Mouse (Mus musculus): ENCODE measurements around the gene Auts2.

The Auts2 gene

GRCm38 (mm10) chr5:132450071-132450470 lies 93.1 kb downstream of the Auts2 start:
- DNase-seq (ENCODE audit: low spot score) = no peak

GRCm38 (mm10) chr5:132448401-132449066 lies 94.6 kb downstream of the Auts2 start:
- no peak for DNase-seq (ENCODE audit: low spot score)

- DNase-seq (ENCODE audit: low spot score) = no peak
Observed at GRCm38 (mm10) chr5:132445213-132445954, 97.8 kb downstream of the Auts2 start.

DNA sequence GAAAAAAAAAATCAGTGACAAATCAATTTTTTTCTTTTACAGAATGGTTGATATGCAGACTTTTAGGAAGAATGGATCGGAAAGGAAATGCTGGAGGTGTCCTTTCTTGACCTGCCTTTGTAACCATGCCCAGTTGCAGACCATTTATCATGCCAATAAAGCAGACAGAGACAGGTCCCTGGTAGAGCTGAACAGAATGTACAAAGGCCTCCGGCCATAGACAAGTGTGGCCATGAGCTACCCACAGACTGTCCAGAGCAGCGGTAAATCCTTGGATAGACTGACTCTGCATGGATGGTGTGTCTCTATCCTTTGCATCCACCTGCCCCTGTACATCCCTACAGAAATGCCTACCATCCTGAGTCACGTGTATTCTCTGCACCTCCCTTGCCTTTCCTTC lies 100.2 kb downstream of the Auts2 start:
- DNase-seq (ENCODE audit: low spot score) = no peak

DNA sequence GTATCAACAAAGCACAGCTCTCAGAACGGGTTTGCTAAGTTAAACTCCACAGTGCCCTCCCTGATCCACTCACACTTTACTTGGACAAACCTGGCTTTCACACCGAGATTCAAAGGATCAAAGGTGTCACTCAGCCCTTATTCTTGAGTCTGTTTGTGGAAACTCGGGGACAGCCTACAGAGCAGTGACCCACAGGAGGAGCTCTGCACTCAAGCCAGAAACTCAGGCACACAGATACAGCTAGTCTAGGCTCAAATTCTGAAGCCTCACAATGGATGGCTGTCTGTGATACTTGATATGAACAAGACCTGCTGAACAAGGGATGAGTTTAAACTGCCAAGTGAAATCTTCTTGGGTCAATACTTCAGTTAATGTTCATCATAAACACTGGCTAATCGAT lies 104.7 kb downstream of the Auts2 start:
- DNase-seq (ENCODE audit: low spot score) = no peak

- DNase-seq (ENCODE audit: low spot score) = no peak
Observed at GRCm38 (mm10) chr5:132437994-132438393, 105.2 kb downstream of the Auts2 start.

GRCm38 (mm10) chr5:132437478-132437877 lies 105.7 kb downstream of the Auts2 start:
- DNase-seq (ENCODE audit: low spot score) = no peak

DNA sequence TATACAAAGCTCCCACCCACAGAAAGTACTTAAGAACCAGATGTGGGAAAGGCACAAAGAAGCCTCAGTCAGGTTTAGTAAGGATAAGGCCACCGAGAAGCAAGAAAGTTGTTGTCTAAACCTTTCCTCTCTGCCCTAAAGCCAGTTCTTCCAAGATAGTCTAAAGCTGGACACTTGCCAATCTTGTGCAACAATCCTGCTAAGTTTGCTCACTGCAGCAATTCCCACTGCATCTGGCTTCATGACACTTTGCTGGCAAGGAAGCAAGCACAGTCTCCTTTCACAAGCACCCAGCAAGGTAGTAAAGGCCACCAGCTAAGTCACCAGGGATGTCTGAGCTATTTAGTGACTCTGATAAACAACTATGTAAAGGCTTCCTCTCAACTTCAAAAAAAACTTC lies 106.2 kb downstream of the Auts2 start:
- DNase-seq (ENCODE audit: low spot score) = peak; percentile 49

- no peak for DNase-seq (ENCODE audit: low spot score)
Observed at GRCm38 (mm10) chr5:132436473-132436872, 106.7 kb downstream of the Auts2 start.

- DNase-seq (ENCODE audit: low spot score) = no peak
Observed at GRCm38 (mm10) chr5:132435401-132435800, 107.7 kb downstream of the Auts2 start.

DNA sequence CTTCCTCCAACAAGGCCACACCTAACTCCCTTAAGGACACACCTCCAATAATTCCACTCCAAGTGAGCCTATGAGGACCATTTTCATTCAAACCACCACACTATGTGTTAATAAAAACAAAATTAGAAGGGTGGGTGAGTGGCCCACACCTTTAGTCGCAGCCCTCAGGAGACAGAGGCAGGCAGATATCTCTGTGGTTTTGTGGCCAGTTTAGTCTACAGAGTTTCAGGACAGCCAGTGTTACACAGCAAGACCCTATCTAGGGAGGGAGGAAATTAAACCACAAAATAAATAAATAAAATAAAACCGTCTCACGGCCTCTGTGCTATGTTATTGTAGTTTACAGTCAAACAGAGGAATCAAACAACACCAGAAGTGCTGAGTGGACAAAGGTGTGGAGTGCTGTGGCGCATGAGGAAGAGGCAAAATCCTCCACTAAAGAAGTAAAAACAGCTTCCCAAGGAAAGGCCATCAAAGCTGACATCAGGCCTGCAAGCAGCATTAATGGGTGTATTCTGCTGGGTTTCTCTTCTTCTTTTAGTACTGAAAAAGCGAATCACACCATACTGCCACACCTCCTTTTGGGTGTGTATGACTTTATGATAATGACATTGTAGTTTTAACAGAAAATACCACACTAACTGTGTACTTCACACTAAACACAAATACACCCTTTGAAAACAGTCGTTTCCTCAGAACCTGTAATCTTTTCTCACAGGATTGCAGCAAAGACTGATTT lies 109.6 kb downstream of the Auts2 start:
- no peak for DNase-seq (ENCODE audit: low spot score)

- DNase-seq (ENCODE audit: low spot score) = no peak
Observed at GRCm38 (mm10) chr5:132429363-132429762, 113.8 kb downstream of the Auts2 start.

DNA sequence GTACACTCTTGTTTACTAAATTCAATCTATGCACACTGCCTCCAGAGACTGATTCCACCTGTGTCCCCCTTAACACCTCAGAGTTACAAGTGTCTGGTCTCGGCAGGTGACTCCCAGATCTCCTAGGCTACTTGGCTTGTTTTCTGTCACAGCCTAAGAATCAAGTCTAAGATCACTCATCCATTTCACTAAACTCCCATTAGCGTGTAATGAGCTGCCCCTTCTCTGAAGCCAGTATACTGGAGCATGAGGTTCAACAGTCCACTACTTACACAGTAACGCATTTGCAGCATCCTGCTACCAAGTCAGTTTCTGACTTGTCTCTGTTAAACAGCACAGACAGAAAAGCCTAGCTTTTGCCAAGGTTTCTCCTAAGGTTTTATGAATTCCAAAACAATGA lies 116.8 kb downstream of the Auts2 start:
- DNase-seq (ENCODE audit: low spot score) = no peak

DNA sequence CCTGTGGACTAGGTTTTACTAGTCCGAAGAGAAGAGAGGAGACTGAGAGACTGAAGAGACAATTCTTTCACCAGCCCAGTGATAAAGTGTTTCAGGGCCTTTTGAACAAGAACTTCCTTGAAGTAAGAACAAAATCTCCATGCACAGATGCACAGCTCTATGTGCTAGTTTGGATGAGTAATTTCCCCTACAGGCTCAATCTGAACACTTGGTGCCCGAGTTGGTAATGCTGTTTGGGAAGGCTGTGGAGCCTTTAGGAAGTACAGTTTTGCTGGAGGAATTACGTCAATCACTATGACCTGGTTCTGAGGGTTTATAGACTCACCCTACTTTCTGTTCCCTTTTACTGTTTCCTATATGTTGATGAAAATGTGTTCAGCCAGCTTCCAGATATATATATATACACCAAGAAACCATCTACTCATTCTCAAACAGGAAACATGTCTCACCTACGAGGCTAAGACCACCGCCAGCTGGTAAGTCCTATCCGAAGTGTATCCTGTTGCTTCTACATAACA lies 117.3 kb downstream of the Auts2 start:
- DNase-seq (ENCODE audit: low spot score) = no peak

- no peak for DNase-seq (ENCODE audit: low spot score)
Observed at GRCm38 (mm10) chr5:132410338-132410852, 132.7 kb downstream of the Auts2 start.

GRCm38 (mm10) chr5:132408892-132409575 lies 134.1 kb downstream of the Auts2 start:
- peak; percentile 23 for DNase-seq (ENCODE audit: low spot score)

GRCm38 (mm10) chr5:132400556-132400955 lies 142.6 kb downstream of the Auts2 start:
- DNase-seq (ENCODE audit: low spot score) = no peak

GRCm38 (mm10) chr5:132399486-132399885 lies 143.7 kb downstream of the Auts2 start:
- DNase-seq (ENCODE audit: low spot score) = no peak

- DNase-seq (ENCODE audit: low spot score) = no peak
Observed at GRCm38 (mm10) chr5:132395922-132396321, 147.2 kb downstream of the Auts2 start.

DNA sequence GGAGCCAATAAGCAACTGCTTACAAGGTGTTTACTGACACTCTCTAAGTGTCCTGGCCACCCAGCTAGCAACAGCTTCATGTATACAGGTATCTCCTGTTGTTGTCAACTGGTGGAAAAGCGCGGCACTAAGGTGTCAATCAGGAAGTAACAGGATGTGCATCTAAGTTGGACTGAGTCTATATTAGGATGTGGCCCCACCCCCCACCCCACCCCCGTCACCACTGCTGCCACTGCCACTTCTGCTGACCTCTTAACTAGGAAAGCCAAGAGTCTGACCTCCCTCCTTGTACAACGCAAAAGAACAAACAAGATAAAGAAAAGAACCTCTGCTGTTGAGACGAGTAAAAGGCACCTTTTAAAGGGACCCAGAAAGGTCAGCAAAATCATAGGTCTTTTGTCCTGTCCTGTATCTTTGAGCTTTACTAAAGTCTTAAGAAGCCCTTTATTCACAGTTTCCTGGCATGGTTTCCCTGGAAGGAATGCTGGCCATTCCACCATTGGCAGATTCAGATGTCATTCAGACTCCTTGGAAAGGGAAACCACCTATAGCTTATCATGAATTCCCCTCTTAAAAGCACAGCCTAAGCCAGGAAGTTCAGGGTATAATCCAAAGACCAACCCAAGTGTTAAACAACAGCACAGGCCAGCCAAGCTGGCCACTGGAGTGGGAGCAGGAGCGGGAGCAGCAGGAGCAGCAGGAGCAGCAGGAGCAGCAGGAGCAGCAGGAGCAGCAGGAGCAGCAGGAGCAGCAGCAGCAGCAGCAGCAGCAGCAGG lies 148.2 kb downstream of the Auts2 start:
- DNase-seq (ENCODE audit: low spot score) = no peak

Measured in MN1 (cell line).